Mouse (Mus musculus) c-Kit-positive CD71-positive TER-119-negative erythroid progenitor cells, embryonic 14.5 days (primary cell): Measurements from ENCODE around the gene Mad1l1.
A peak's percentile ranks its signal among the peaks of the same experiment; 100 is the strongest.
"Not testable (repeated sequence)": the region's sequence is repeated elsewhere in the genome, so short reads cannot be mapped to it uniquely, and the experiment has no call there.

Experiments
- DNase-seq: peaks from one replicate; pipeline ENCODE4 v3.0.0-alpha.2; 2013; ENCODE audit warnings: low read depth

The Mad1l1 gene

DNA sequence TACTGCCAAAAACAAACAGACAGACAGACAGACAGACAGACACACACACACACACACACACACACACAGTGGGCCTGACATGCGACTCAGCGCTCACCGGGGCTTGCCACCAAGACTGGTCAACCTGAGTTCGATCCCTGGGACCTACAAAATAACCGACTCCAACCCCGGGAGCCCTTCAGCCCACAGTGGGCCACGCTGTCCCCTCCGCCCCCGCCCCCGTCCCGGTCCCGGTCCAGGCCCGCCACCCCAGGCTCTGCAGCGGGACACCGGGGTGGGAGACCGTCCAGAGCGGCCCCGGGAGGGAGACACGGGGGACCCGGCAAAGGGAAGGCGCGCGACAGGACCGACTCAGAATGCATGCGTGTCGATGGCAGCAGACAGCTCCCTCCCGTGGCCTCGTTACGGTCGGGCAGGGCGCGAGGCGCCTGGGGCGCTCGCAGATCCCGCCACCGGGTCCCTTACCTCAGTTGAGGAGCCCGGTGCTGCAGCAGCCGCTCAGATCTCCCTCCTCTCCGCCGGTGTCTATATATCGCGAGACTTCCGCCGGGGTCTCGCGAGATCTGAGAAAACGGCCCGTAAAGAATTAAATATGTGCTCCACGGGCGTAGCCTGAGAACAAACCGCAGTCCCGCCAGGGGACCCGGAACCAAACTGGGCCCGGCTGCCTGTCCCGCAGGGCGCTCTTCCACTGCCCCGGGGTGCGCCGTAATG lies at the start of gene Mad1l1, which contains the start of gene Nudt1:
Gene Mad1l1 (minus strand): TSS at position 511 of the 714 bp plus-strand sequence.
Gene Nudt1 (plus strand): TSS at position 615 of the 714 bp plus-strand sequence.
- peak; percentile 98 for DNase-seq

DNA sequence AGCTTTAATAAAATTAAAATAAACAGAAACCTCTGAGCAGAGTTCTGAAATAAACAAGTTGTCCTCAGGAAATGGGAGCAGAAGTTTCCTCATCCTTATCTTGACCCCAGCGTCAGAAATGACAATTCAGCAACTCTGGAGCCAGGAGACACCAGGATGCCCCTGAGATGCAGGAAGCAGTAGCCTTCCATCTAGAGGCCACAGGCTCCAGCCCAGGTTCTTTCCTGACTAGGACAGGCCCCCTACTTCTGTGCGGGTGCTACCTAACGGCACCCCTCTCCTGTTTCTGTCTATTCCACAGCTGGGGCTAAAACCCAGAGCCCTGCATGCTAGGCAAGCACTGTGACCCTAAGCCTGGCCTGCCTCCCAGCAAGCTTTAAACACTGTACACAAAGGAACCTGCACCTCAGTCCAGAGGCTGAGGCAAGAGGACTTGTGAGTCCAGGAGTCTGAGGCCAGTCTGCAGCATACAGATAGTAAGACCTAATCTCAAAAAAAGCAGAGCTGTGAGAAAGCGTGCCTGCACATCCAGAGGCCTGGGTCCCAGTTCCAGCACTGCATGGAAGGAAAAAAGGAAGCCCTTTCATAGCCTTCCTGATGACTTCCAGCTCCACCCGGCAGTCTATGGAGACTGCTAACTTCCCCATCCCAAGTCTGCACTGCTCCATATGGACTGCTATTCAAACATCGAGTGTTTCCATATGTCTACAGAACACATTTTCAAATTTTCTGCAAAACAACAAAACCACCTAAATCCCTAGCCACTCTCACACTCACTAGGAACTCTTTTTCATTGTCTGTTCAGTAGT lies 49.3 kb upstream of the Mad1l1 start:
- no peak for DNase-seq

DNA sequence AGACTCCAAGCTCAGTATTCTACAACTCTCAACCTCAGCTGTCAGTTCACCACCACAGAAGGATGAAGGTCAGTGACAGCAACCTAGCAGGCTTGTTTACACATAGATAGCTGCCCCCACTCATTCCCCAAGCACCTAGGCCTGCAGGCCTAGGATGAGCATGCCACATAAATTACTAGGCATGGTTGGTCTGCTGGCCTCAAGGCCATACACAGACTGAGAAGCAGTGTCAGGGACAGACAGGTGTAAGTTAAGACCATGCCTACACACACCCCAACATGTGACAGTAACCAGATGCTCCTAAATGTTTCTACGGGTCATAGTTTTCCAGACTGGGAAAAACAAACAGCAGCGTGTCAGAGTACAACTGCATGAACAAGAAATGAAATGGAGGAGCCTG lies 48.1 kb upstream of the Mad1l1 start:
- DNase-seq, result no peak

DNA sequence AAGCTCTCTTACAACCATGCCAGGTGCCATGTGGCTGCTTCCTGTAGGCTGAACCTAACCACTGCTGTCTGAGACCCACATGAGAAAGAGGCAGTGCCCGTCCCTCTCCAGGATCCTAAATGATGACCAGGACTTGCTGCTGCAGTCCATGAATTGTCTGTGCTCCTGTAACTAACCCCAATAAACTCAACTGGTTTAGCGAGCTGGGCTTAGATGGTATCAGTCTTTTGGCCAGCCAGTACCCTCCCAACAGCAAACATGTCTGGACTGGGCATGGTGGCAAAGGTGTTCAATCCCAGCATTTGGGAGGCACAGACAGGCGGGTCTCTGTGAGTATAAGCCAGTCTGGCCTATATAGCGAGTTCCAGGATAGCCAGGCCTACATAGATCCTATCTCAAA lies 47.6 kb upstream of the Mad1l1 start:
- DNase-seq, result no peak

DNA sequence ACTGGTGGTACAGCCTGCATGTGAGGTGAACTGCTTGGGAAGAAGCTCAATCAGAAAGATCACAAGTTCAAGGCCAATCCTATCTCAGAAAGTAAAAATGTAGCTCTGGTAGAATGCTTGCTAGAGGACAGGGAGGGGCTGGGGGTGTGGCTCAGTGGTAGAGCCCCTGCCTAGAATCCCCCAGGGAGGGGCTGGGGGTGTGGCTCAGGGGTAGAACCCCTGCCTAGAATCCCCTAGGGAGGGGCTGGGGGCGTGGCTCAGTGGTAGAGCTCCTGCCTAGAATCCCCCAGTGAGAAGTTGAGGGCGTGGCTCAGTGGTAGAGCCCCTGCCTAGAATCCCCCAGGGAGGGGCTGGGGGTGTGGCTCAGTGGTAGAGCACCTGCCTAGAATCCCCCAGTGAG lies 46.8 kb upstream of the Mad1l1 start:
- DNase-seq, result not testable (repeated sequence)

DNA sequence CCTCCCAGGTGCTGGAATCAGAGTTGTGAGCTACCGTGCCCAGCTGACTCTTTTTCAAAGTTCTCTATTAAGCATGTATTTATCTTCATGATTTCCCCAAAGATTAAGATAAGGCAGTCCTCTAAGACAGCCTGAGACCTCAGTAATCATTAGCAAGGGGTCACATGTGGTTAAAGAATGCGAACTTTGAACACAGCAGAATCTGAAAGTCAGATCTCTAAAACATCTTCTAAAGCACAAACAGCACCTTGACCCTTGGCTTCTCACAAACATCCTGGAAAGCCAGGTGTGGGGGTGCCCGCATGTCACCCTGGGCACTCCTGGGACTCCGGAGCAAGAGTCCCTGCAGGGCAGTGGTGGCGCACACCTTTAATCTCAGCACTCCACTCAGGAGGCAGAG lies 43.1 kb upstream of the Mad1l1 start:
- DNase-seq, result no peak

DNA sequence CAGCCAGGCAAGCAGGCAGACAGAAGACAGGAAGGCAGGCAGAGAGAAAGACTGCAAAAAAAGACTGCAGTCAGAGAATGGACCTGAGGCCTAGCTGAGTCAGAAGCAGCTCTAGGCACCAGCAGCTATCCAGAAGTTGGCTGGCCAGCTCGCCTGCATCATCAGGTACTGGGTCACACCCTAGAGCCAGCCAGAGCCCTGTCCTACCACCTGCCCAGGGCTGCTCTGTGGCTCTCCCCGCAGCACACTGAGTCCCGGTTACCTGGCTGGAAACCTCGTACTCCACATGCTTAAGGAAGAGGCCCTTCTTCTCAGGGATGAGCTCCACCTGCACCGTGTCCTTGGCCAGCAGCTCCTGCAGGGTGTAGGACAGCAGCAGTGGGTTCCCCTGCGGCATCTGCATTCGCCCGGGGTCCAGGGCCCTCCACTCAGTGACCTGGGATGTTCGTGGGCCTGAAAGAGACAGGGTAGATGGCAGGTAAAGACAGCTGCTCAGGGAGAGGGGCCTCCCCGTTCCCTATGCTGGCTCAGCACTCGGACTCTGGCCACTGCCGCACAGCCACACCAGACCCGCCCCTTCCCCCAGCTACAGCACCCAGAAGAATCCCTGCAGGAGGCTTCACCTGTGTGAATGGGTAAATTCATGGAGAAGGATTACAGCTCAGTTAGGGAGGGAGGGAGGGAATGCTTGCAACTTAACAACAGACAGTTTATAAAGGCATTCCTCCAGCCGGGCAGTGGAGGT lies 38.8 kb upstream of the Mad1l1 start:
- DNase-seq, result no peak

DNA sequence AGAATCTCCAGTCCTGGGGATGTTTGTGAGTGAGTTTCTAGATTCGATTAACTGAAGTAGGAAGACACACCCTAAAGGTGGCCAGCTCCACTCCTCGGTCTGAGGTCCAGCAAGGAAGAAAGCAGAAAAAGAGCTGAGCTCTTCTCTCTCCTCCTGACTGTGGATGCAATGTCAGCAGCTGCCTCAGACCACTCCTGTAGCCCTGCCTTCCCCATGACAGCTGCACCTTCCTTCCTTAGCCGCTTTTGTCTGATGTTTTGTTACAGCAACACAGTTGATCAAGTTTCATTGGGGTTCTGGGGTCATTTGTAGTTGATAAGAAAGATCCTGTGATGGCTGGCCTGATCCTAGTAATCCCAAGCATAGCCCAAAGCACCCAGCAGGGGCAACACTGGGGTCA lies 36.1 kb upstream of the Mad1l1 start:
- no peak for DNase-seq

DNA sequence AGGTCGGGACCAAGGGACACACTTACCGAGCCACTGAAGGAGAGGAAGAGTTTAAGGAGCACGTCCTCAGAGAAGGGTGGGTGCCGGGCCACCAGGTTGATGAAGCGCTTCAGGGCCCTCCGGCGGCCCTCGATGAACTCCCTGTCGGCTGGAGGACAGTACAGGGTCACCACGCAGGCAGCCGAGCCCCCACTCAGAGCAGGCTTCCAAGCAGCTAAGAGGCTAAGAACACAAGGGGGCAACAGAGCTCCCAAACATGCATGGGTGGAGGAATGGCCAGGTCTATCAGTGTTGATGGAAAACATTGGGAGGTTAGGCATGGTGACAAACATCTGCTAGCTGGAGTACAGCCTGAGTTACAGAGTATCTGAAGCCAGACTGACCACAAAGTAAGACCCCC lies 34.6 kb upstream of the Mad1l1 start:
- no peak for DNase-seq

DNA sequence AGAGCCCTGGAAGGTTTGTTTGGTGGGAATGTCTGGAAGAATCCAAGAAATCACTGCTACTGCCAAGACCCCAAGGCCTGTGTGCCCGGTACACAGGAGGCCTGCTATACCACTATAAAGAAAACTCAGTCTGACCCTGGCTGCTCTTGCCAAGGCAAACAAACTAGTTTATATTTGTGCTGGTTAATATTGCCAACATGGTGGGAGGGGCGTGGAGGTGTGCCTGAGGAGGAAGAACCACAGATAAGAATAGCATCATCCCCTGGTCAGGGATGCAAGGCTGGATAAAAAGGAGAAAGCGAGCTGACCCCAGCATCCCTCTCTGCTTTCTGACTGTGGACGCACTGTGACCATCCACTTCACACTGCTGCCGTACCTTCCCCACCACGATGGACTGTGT lies 31.0 kb upstream of the Mad1l1 start:
- no peak for DNase-seq

DNA sequence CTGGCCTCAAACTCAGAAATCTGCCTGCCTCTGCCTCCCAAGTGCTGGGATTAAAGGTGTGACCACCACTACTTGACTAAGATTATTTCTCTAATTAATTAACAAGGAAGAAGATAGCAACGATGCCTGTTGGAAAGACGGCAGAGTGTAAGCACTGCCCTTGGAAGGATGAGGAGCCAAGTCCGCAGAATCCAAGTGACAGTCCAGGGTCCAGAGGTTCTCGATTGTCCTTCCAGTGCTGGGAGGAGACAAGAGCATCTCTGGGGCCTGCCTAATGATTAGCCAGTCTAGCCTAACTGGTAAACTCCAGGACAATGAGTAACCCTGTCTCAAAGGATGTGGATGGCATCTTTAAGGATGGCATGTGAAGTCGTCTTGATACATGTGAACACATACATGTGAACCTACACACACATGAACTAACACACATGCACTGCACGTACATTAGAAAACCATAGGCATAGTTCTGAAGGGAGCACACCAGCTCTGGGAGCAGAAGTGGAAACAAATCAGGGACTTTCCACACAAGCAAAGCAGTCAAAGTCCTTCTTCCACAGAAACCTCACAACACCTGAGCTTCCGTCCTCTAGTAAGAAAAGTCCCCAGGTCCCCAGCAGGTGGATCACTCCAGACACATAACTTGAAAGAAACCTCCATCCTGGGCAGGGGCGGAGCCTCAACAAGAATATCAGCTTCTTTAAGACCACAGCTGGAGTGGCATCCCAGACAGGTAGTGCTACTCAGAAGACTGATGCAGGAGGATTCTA lies 29.6 kb upstream of the Mad1l1 start:
- no peak for DNase-seq

DNA sequence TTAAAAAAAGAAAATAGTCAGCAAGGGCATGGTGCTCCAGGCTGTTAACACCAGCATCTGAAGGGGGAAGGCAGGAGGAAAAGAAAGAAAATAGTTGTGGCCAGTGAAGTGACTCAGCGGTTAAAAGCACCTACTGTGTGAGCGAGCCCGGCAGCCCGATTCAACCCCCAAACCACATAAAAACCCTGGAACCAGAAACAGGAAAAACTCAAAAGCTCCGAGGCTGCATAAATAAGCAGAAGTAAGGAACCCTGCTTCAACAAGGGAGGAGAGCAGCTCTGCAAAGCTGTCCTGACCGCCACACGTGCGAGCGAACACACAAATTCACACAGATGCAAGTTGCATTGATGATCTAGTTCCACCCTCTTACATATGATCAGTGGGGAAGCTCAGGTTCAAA lies 28.5 kb upstream of the Mad1l1 start:
- no peak for DNase-seq

DNA sequence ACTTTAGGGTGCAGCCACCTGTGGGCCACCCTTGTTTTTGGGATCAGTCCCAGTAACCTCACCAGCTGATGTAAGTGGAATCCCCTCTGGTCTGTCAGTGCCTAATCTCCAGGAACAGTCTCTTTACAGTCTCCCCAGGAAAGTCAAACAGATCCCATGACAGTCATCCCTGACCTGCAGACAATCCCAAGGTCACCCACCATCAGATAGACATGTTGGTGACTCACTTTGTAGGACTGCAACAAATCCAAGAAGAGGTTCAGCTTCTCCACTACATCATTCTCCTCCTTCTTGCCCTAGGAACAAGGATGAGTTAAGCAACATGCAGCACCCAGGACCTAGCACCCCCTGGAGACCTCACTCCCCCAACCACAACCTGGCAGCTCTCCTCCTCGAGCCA lies 24.7 kb upstream of the Mad1l1 start:
- DNase-seq, result no peak

DNA sequence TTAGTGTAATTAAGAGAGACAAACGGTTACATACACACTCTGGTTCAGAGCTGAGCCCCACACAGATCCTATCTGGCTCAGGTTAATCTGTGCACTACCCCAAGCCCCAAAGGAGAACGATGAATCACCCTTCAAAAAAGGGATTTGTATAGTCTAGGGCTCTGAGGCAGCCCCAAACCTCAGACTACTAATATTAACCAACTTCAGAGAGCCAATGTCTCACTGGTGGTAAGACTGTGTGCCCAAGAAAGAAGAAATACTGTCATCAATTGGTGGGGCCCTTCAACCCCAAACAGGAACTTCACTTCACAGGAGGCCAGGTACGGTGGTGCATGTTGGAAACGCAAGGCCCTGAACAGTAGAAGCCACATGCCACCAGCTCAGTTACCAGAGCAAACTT lies 23.9 kb upstream of the Mad1l1 start:
- DNase-seq, result no peak

DNA sequence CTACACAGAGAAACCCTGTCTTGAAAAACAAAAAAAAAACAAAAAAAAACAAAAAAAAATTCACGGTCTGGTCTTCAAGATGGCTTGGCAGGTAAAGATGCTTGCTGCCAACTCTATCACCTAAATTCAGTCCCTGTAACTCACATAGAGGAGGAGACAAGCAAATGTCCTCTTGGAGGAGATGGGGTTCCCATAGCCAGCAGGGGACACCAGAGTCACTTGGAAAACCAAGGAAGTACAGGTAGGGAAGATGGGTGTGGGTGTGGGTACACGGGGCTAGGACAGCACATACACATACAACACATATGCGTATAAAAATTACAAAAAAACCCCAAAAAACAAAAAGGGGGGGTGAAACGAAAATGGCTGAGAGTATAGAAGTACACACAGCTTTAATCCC lies 21.5 kb upstream of the Mad1l1 start:
- no peak for DNase-seq

DNA sequence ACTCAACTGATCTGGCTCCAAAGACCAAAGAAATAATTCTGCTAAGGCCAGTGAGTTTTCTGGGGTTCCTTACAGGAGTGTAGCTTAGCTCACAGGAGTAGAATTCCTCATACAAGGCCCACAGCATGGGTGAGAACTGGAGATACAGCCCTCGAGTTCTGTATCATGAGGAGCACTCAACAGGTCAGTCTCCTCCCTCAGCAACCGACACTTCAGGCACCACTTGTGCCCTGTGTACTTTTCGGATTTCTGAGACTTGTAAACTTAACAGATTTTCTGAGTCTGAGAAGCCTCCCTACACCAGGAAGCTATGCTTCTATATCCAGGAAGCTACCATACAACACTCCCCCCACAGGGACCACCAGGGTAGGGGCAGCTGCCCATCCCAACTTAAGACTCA lies 18.5 kb upstream of the Mad1l1 start:
- no peak for DNase-seq

DNA sequence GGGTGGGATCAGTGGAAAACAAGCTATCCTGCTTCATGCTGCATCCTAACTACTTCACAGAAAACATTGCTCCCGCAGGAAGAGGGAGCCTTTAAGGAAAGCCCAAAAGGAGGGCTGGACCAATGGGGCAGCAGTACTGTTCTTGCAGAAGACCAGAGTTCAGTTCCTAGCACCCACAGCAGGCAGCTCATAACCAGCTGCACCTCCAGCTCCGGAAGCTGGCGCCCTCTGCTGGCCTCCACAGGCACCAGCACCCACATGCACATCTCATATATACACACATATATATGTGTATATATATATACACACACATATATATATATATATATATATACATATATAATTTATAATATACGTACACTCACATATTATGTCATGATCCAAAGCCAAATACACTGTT lies 17.4 kb upstream of the Mad1l1 start:
- no peak for DNase-seq

DNA sequence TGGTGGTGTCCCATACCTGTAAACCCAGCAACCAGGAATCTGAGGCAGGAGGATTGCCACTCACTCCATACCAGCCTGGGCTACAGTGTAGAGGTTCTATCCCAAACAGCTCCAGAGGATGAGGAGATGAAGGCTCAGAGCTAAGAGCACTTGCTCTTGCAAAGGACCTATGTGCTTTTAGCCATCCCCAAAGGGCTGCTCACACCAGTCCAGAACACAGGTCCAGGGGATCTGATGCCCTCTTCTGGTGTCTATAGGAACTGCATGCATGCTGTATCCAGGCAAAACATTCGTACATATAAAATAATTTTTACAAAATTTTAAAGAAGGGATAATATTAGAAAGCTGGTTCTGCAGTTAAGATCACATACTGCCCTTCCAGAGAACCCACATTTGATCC lies 15.3 kb upstream of the Mad1l1 start:
- no peak for DNase-seq

DNA sequence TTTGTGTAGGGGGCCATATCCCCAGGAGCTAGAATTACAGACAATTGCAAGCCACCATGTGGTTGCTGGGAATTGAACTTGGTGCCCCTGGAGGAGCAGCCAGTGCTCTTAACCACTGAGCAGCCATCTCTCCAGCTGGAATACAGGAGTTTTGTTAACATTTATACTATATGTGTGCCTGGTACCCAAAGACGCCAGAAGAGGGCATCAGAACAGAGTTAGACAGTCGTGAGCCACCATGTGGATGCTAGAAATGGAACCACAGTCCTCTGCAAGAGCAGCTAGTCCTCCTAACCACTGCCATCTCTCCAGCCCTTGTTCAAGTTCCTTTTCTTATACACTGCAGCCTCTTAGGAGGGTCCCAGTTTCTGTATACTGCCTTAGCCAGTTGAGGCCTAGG lies 12.3 kb upstream of the Mad1l1 start:
- DNase-seq, result no peak

DNA sequence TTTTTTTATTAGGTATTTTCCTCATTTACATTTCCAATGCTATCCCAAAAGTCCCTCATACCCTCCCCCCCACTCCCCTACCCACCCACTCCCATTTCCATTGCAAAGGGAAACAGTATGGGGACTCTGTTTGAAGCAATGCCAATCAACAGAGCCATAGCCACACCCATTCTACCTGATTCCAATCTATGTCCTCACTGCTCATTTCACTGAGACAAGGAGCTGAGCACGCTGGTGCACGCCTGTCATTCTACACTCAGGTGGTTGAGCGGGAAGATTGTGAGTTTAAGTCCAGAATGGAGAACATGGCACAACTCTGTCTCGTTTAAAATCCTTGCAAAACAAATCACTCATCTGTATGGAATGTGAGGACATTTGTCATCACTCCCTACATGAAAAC lies 11.2 kb upstream of the Mad1l1 start:
- no peak for DNase-seq

DNA sequence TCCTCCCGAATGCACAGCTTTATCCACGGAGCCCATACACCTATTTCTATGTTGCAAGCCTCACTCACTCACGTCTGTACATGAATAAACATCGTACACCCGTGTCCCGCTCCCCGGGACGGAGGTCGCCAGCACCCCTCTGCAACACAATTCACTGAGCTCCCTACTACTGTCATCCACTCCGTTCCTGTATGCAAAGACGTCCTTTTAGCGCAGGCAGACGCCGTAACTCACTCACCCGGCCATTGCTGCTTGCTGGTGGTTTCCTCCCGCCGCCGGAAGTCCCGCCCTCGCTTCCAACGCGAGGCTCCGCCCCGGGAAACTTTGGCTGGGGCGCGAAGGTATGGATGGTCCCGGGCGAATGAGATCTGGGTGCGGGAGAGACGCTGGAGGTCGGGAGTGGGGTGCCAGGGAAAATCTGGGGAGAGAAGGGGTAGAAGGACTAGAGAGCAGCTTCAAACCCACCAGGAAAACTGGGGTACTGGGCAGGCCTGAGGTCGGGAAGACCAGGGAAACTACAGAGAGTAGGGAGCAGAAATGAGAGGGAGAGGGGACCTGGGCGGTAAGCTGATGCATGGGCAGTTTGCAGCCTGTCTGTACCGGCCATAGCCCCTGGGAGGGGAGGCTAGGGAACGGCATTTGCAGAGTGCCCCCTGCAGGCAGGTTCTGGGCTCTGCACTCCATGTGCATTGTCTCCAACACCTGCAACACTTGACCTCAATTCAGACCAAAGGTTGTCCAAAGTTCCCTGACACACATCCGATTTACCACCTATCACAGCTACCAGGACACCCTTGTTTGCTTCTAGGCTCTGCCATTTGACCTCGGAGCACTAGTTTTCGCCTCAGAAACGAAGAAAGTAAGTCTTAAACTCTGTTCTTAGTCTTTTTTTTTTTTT lies 10.5 kb upstream of the Mad1l1 start, which contains the start of gene Mrm2:
Gene Mrm2 (minus strand): TSS at position 284 of the 898 bp plus-strand sequence.
- peak; percentile 78 for DNase-seq
